Mouse (Mus musculus): ENCODE measurements around the gene Ccn5.

Ccn5 gene

DNA sequence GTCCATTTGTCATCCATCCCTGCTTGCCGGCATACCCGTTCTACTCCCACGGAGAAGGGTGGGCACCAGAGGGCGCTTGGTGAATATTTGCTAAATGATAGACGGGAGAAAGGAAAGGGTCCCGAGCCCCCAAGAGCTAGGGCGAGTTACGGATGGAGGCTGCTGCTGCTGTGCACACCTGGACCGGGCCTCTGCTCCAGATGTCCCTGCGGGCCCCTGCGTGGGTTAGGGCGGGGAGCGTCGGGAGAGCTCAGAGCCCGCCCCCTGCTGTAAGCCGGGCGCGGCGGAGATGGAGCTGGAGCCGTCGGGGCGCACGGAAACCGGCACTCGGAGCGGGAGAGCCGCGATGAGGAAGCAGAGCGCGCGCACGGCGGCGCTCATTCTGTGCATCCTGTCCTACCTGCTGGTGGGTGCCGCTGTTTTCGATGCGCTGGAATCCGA, 32.8 kb downstream of the Ccn5 start, which contains the start of gene Kcnk15:
Gene Kcnk15, plus strand, starts transcription at position 191 of the 441 bp plus-strand sequence.
- DNase-seq (ENCODE audit: extremely low spot score), result peak; percentile 24

DNA sequence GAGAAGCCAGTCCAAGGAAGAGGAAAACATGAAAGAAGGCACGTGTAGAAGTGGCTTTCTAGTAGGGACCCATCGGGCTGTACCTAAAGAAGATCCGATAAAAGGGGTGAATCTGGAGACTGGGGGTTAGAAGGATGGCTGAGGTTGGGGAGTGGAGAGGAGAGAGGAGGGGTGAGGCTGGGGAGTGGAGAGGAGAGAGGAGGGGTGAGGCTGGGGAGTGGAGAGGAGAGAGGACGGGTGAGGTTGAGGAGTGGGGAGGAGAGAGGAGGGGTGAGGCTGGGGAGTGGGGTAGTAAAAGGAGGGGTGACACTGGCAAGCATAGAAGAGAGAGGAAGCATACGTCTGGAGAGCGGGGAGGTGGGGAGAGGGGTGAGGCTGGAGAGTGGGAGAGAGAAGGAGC, 36.6 kb downstream of the Ccn5 start:
- DNase-seq (ENCODE audit: extremely low spot score), result no peak

GRCm38 (mm10) chr2:163858254-163858947, 37.7 kb downstream of the Ccn5 start:
- peak; percentile 70 for DNase-seq (ENCODE audit: extremely low spot score)

DNA sequence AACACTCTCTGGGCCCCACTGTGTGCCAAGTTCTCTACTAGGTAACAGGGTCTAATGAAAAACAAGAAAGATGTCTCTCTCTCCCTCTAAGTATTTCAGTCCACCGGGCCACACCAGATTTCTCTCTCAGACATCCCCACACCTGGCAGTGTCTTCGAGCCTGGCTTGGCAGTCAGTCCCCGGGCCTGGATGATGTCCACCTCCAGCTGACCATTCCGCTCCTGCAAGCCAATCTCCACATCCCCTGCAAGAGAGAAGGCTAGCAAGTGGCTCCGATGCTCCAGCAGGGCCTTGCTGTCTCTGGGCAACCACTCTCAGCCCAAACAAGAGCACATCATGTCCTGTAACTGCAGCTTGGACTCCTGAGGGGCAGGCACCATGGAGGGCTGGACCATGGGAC, 44.6 kb downstream of the Ccn5 start:
- DNase-seq (ENCODE audit: extremely low spot score), result no peak

- no peak for DNase-seq (ENCODE audit: extremely low spot score)
These were observed 45.4 kb downstream of the Ccn5 start for GRCm38 (mm10) chr2:163866061-163866460.

GRCm38 (mm10) chr2:163869783-163870182, 49.1 kb downstream of the Ccn5 start:
- no peak for DNase-seq (ENCODE audit: extremely low spot score)

DNA sequence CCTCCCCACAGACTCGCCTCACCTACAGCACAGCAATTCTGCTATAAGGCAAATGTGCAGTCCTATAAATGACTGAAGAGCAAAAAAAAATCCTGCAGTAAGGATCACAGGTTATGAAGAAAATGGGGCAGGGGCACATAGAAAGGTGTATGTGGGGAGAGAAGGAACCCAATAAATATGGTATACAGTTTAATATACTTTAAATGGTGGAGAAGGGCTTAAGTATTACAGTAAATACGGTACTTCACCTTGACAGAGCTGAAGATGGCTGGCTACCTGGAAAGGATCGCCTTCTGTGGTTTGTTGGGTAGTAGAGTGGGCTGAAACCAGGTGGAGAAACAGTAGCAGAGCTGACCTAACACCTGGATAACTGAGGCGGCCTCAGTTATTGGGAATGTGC, 50.6 kb downstream of the Ccn5 start:
- no peak for DNase-seq (ENCODE audit: extremely low spot score)

- no peak for DNase-seq (ENCODE audit: extremely low spot score)
These were observed 51.2 kb downstream of the Ccn5 start for GRCm38 (mm10) chr2:163871906-163872305.

- DNase-seq (ENCODE audit: extremely low spot score), result no peak
These were observed 54.2 kb downstream of the Ccn5 start for GRCm38 (mm10) chr2:163874877-163875276.

DNA sequence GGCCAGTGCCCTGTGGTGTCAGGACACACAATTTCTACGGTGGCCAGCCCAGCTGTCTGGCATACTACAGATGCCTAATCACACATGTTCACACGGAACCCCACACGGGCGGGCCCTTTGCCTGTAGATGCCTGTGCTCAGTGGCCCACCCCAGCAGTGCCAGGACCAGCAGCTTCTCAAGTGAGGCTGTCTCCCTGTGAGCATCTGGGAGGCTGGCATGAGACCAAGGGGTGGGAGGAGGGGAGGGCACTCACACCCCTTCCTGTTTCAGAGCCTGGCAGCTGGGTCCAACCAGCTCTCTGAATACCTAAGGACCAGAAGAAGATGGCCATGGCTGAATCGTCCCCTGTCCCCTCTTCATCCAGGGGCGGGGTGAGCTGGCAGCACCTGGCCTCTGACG, 54.8 kb downstream of the Ccn5 start:
- no peak for DNase-seq (ENCODE audit: extremely low spot score)

DNA sequence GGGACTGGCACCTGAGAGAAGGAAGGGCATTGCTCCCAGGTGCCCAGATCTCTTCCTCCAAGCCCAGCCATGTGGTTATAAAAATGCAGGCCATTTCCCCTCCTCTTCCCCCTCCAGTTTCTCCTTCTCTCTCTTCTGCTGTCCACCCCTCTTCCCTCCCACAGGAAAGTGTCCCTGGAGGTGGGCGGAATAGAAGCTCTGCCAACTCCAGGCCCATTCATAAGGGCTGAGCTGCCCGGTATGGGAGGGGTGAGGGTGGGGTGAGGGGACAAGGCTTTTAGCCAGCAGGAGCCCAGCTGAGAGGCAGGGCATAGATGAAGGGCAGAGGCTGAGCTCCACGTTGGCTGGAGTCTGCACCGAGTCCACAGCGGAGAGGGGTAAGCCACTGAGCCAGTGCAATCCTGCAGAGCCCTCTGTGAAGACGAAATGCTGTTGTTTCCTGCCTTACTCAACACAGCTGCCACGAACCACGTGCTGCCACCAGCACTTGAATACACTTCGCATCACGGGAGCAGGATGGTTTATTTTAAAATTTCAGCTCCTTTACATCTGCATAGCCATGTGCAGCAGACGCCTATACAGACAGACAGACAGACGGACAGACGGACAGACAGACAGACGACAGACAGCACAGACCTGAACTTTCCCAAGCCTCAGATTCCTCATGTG, 56.3 kb downstream of the Ccn5 start:
- no peak for DNase-seq (ENCODE audit: extremely low spot score)

DNA sequence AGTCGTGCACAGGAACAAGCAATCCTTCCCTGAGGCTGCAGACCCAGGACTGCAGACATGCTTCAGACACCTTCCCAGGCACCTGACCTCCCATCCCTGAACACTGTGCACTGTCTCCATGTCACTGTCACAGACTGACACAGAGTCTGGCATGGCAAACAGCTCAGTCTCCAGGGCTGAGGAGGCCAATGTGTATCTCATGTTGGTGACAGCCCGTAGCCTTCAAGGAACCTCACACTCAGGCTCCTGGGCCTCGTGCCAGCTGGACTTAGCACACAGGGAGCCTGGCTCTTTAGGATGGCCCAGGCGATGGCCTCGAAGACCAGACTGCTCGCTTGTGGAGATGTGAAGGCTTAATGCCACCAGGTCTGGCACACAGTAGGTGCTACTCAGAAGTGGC, 60.2 kb downstream of the Ccn5 start:
- DNase-seq (ENCODE audit: extremely low spot score), result no peak
